Mouse (Mus musculus) forebrain, embryonic 14.5 days (tissue): ENCODE results near the gene Uqcr10. TPM values are rescaled to one million over a fixed set of nuclear protein-coding genes. Genes with fewer than 3 reads are reported as not detected.
"Not testable (repeated sequence)": the region's sequence is repeated elsewhere in the genome, so short reads cannot be mapped to it uniquely, and the experiment has no call there.

Source experiments
- ATAC-seq: fragments of 200-750 bp; cut with Nextera tagmentation; 2 replicates; pipeline ENCODE4 v1.8.0; 2017; ENCODE audit warnings: mild to moderate bottlenecking, moderate library complexity
- DNase-seq: peaks from one replicate; pipeline ENCODE4 v3.0.0-alpha.2; 2015; ENCODE audit warnings: low spot score
- H3K27ac ChIP-seq: fragments of 300-500 bp; sonication (generic); 2 replicates; pipeline ENCODE4 v1.5.1; 2014; ENCODE audit warnings: low read depth, mild to moderate bottlenecking, control low read depth, low read length, moderate library complexity
- H3K27me3 ChIP-seq: fragments of 300-500 bp; sonication (generic); replicated peaks from 2 replicates; pipeline ENCODE4 v1.6.1; 2014; ENCODE audit warnings: low read length, control low read depth, mixed read lengths; ENCODE audit not compliant: control insufficient read depth, insufficient read depth
- H3K36me3 ChIP-seq: fragments of 300-500 bp; sonication (generic); 2 replicates; pipeline ENCODE4 v1.6.1; 2014; ENCODE audit warnings: low read length, control low read depth; ENCODE audit not compliant: control insufficient read depth, insufficient read depth
- H3K4me1 ChIP-seq: fragments of 300-500 bp; sonication (generic); 2 replicates; pipeline ENCODE4 v1.6.1; 2014; ENCODE audit warnings: antibody characterized with exemption, low read length, control low read depth; ENCODE audit not compliant: control insufficient read depth, insufficient read depth
- H3K4me2 ChIP-seq: fragments of 300-500 bp; sonication (generic); 2 replicates; pipeline ENCODE4 v1.6.1; 2014; ENCODE audit warnings: mild to moderate bottlenecking, control low read depth, low read length
- H3K4me3 ChIP-seq: fragments of 300-500 bp; sonication (generic); 2 replicates; pipeline ENCODE4 v1.5.1; 2014; ENCODE audit warnings: low read depth, low read length, control low read depth
- H3K9ac ChIP-seq: fragments of 300-500 bp; sonication (generic); 2 replicates; pipeline ENCODE4 v1.6.1; 2014; ENCODE audit warnings: mild to moderate bottlenecking, low read length, control low read depth, moderate library complexity
- H3K9me3 ChIP-seq: fragments of 300-500 bp; sonication (generic); replicated peaks from 2 replicates; pipeline ENCODE4 v1.6.1; 2016; ENCODE audit warnings: low read length, control low read depth, mixed read lengths; ENCODE audit not compliant: control insufficient read depth
- whole genome bisulfite sequencing: fragments of 180-500 bp; shearing (Covaris S2); extraction: QIAGEN DNeasy Blood & Tissue Kit; methylation state at CpG from one replicate; pipeline ENCODE4 v1.1.7; 2014; 5-methylcytosine and 5-hydroxymethylcytosine counted together
- polyA plus RNA-seq: library from polyadenylated mRNA; unstranded; fragments of >200 nt; fragmentation: Nextera tagmentation; extraction: Ambion mirVana; gene quantifications from 2 replicates; pipeline ENCODE4 v1.2.1, GENCODE M21; 2014

Gene Uqcr10
- polyA plus RNA-seq, 1 experiment from 2014 or later, result 693 TPM

- peaks cover 25% of the 10 kb centered on the region for H3K36me3 ChIP-seq
- no peaks in the 10 kb centered on the region for H3K27me3 ChIP-seq
- DNase-seq (no peak), ATAC-seq (no peak)
- whole genome bisulfite sequencing, result 49% methylated on average over 7 of the region's 7 CpGs
- no peak overlapping the region for H3K9ac ChIP-seq
- H3K27ac ChIP-seq, result no peak overlapping the region
- H3K9me3 ChIP-seq, result no peaks in the 10 kb centered on the region
- H3K4me2 ChIP-seq, result no peak overlapping the region
- no peak overlapping the region for H3K4me3 ChIP-seq
- no peaks in the 10 kb centered on the region for H3K4me1 ChIP-seq
These were observed 16.9 kb upstream of the Uqcr10 start for GRCm38 (mm10) chr11:4720900-4721580.

- peaks cover 20% of the 10 kb centered on the region for H3K36me3 ChIP-seq
- H3K9me3 ChIP-seq, result no peaks in the 10 kb centered on the region
- H3K4me3 ChIP-seq, result no peak overlapping the region
- no peak overlapping the region for H3K27ac ChIP-seq
- ATAC-seq, result no peak
- H3K4me2 ChIP-seq, result no peak overlapping the region
- H3K27me3 ChIP-seq, result no peaks in the 10 kb centered on the region
- 69% methylated on average over 11 of the region's 11 CpGs for WGBS
- no peak overlapping the region for H3K9ac ChIP-seq
- H3K4me1 ChIP-seq, result no peaks in the 10 kb centered on the region
- DNase-seq, result peak; percentile 11
These were observed 16.3 kb upstream of the Uqcr10 start for GRCm38 (mm10) chr11:4720393-4720792.

GRCm38 (mm10) chr11:4719961-4720360 lies 15.8 kb upstream of the Uqcr10 start:
- Histone ChIP-seq H3K36me3 (peaks cover 19% of the 10 kb centered on the region), H3K4me2 (no peak overlapping the region), H3K9me3 (no peaks in the 10 kb centered on the region), H3K4me3 (no peak overlapping the region), H3K27me3 (no peaks in the 10 kb centered on the region), H3K27ac (no peak overlapping the region), H3K4me1 (no peaks in the 10 kb centered on the region), H3K9ac (no peak overlapping the region)
- no peak for DNase-seq
- 88% methylated on average over 9 of the region's 9 CpGs for WGBS
- ATAC-seq, result no peak

DNA sequence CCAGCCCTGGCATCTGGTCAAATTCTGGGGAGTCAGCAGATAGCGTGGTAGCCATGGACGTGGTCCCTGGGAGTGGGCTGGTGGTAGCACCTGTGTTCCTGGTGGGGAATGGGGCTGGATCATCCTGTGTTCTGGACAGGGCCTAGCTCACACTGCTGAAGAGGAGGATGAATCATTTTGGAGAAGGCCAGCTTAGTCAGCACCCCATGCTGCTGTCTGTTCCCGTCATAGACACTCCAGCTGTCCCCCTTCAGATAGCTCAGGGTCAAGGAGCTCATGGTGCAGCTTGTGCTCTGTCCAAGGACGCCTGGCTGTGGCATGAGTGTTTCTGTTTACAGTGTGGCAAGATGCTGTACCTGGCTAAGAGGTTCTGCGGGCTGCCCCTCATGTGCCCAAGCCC lies 14.4 kb upstream of the Uqcr10 start:
- Histone ChIP-seq H3K27me3 (no peaks in the 10 kb centered on the region), H3K4me1 (no peaks in the 10 kb centered on the region), H3K9me3 (no peaks in the 10 kb centered on the region), H3K4me2 (no peak overlapping the region), H3K9ac (no peak overlapping the region), H3K27ac (no peak overlapping the region), H3K36me3 (peaks cover 7% of the 10 kb centered on the region), H3K4me3 (no peak overlapping the region)
- DNase-seq (no peak), ATAC-seq (no peak)
- 85% methylated on average over 5 of the region's 5 CpGs for WGBS

DNA sequence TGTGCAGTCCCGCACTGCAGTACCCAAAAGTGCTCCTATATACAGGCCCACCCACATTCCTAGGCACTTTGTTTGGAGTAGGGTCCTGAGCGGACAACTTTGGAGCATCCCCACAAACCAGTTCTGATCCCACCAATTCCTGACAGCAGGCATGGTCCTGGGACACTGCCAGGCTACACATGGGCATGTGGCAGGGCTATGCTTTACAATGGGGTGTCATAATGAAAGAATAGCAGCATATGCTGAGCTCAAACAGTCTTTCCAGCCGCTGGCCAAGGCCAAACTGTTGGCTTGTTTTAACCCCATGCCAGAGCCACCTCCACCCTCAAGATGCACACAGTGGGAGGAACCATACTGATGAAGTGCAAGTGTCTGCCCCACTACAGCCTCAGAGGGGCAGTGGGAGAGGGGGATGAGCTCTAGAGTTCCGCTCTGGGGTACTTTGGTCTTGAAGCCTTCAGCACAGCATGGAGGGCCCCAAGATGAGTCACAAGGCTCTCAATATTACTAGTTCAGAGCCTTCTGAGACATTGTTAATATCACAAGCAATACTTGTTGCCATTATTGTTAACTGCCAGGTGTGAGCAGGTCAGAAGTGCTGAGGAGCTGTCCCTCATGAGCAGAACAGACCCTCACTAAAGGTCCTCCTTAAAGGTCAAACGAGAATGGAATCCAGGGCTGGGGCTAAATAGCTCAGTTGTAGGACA lies 12.5 kb upstream of the Uqcr10 start:
- H3K4me3 ChIP-seq, result no peak overlapping the region
- no peak overlapping the region for H3K4me2 ChIP-seq
- H3K36me3 ChIP-seq, result no peaks in the 10 kb centered on the region
- no peaks in the 10 kb centered on the region for H3K4me1 ChIP-seq
- H3K27me3 ChIP-seq, result no peaks in the 10 kb centered on the region
- 80% methylated on average over 5 of the region's 5 CpGs for WGBS
- H3K27ac ChIP-seq, result no peak overlapping the region
- no peaks in the 10 kb centered on the region for H3K9me3 ChIP-seq
- DNase-seq (peak; percentile 14), ATAC-seq (no peak)
- H3K9ac ChIP-seq, result no peak overlapping the region

- DNase-seq (no peak), ATAC-seq (no peak)
- no peak overlapping the region for H3K4me2 ChIP-seq
- no peaks in the 10 kb centered on the region for H3K9me3 ChIP-seq
- 89% methylated on average over 4 of the region's 4 CpGs for WGBS
- no peaks in the 10 kb centered on the region for H3K27me3 ChIP-seq
- no peak overlapping the region for H3K4me3 ChIP-seq
- H3K9ac ChIP-seq, result no peak overlapping the region
- no peaks in the 10 kb centered on the region for H3K36me3 ChIP-seq
- no peak overlapping the region for H3K27ac ChIP-seq
- H3K4me1 ChIP-seq, result no peaks in the 10 kb centered on the region
These were observed 11.5 kb upstream of the Uqcr10 start for GRCm38 (mm10) chr11:4715596-4715995.

DNA sequence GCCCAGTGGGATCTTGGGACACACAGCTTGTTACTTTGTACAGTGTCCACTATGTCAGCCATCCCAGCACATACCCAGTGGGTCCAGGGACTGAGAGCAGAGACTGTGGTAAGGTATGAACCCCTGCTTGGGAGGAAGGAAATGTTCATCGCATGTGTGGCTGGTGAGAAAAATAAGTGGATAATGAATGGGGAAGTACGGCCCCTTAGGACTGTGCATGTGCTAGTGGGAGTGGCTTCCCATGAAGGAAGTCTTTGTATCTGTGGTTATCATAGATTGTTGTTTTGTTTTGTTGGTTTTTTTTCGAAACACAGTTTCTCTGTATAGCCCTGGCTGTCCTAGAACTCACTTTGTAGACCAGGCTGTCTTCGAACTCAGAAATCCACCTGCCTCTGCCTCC lies 10.6 kb upstream of the Uqcr10 start:
- Histone ChIP-seq H3K4me1 (no peaks in the 10 kb centered on the region), H3K4me2 (no peak overlapping the region), H3K27me3 (no peaks in the 10 kb centered on the region), H3K36me3 (no peaks in the 10 kb centered on the region), H3K27ac (no peak overlapping the region), H3K9ac (no peak overlapping the region), H3K4me3 (no peak overlapping the region), H3K9me3 (no peaks in the 10 kb centered on the region)
- 88% methylated on average over 4 of the region's 4 CpGs for WGBS
- ATAC-seq (no peak), DNase-seq (no peak)

DNA sequence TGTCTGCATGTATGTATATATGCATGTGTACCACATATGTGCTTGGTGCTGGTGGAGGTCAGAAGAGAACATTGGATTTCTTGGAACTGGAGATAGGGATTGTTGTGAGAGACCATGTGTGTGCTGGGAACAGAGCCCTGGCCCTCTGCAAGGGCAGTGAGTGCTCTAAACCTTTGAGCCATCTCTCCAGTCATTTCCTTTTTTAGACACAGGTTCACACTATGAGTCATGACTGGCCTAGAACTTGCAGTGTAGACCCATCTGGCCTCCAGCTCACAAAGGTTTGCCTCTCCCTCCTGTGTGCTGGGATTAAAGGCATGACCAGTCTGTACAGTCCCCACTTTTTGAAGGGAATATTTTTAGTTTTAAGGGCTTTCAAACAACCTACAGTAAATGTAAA lies 8.7 kb upstream of the Uqcr10 start:
- Histone ChIP-seq H3K4me1 (no peaks in the 10 kb centered on the region), H3K36me3 (no peaks in the 10 kb centered on the region), H3K9me3 (no peaks in the 10 kb centered on the region), H3K4me3 (no peak overlapping the region), H3K27ac (no peak overlapping the region), H3K27me3 (no peaks in the 10 kb centered on the region), H3K4me2 (no peak overlapping the region), H3K9ac (no peak overlapping the region)
- no peak for DNase-seq
- ATAC-seq, result no peak

GRCm38 (mm10) chr11:4710188-4710587 lies 6.0 kb upstream of the Uqcr10 start:
- H3K4me1 ChIP-seq, ATAC-seq, H3K4me3 ChIP-seq, H3K27me3 ChIP-seq, H3K9ac ChIP-seq, H3K9me3 ChIP-seq, DNase-seq, H3K27ac ChIP-seq, H3K4me2 ChIP-seq, H3K36me3 ChIP-seq: not testable (repeated sequence)
- WGBS, result 93% methylated on average over 4 of the region's 4 CpGs
